23 mouse cellular contexts compared by ENCODE assay signal in the genomic region with DNA sequence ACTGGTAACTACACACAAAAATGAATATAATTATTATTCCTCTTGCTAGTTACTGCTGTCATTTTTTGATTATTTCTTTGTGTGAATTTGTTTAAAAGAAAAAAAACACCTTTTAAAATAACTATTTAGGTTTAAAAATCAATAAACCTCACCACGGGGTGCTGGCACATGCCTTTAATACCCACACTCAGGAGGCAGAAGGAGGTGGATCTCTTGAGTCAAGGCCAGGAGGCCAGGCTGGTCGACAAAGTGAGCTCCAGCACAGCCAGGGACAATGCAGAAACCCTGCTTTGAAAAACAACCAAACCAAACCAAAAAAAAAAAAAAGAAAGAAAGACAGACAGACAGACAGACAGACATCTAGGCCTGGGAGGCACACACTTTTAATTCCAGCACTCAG. TPM values are rescaled to one million over a fixed set of nuclear protein-coding genes. Genes with fewer than 3 reads are reported as not detected.
A peak's percentile ranks its signal among the peaks of the same experiment; 100 is the strongest.
DNase-seq lines count a peak whose midpoint lies in the region; ATAC-seq and TF ChIP-seq lines count a peak whose summit lies in the region.
"Had no signal": no experiment of that assay in that cellular context is flagged by ENCODE, and none has a peak within 500 bp of the region (broad histone marks: within the 10 kb centered on the region; RNA-seq: fewer than 3 reads in every experiment).

No protein-coding gene starts in this region.

- peak; percentile 23 to 63 for DNase-seq in cerebellum, adult 2 months
- DNase-seq in cerebellum, adult 11 months = no peak
- peak; percentile 28 for DNase-seq in heart, adult 11 months
- DNase-seq in cerebellum, postnatal 25 days = peak; percentile 26 to 65
- DNase-seq in kidney, adult 11 months = no peak
- DNase-seq: adrenal gland, adult 2 months; adrenal gland, postnatal 14 days; forebrain, postnatal 0 days; gastrocnemius, adult 2 months; gastrocnemius, postnatal 14 days; heart, adult 18-20 months; heart, postnatal 14 days; heart, postnatal 4 days; kidney, adult 8-10 months had no signal

- H3K9me3 ChIP-seq in heart, embryonic 12.5 days (replicated peaks) = no peaks in the 10 kb centered on the region
- H3K9me3 ChIP-seq: forebrain, embryonic 10.5 days; forebrain, embryonic 13.5 days; heart, embryonic 13.5 days; hindbrain, embryonic 12.5 days; hindbrain, embryonic 15.5 days; kidney, embryonic 15.5 days had no signal

- H3K4me3 ChIP-seq in cerebellum, adult 2 months (replicated peaks; ENCODE audit: insufficient read depth, low read depth, low read length) = no peak overlapping the region
- no peak overlapping the region for H3K4me3 ChIP-seq in heart, embryonic 12.5 days
- H3K4me3 ChIP-seq: forebrain, embryonic 10.5 days; forebrain, embryonic 13.5 days; gastrocnemius, adult 2 months; heart, embryonic 13.5 days; hindbrain, embryonic 12.5 days; hindbrain, embryonic 15.5 days; kidney, embryonic 15.5 days had no signal

- no peak for TF ChIP-seq CTCF in cerebellum, adult 2 months (IDR thresholded peaks at IDR 0.05; ENCODE audit: borderline replicate concordance, insufficient read depth, low read depth, low read length)

- H3K4me1 ChIP-seq in cerebellum, adult 2 months (ENCODE audit: control insufficient read depth, insufficient read depth, low read length) = peaks cover 9% of the 10 kb centered on the region
- peaks cover 23% of the 10 kb centered on the region for H3K4me1 ChIP-seq in heart, embryonic 12.5 days (replicated peaks)
- H3K4me1 ChIP-seq: forebrain, embryonic 13.5 days; hindbrain, embryonic 12.5 days; hindbrain, embryonic 15.5 days had no signal

- no peaks in the 10 kb centered on the region for H3K27me3 ChIP-seq in cerebellum, adult 2 months (ENCODE audit: control insufficient read depth, insufficient read depth, low read length)
- H3K27me3 ChIP-seq in heart, embryonic 12.5 days (replicated peaks) = no peaks in the 10 kb centered on the region
- H3K27me3 ChIP-seq: forebrain, embryonic 13.5 days; heart, embryonic 13.5 days had no signal

- H3K36me3 ChIP-seq in heart, embryonic 12.5 days = peaks cover 33% of the 10 kb centered on the region
- H3K36me3 ChIP-seq: hindbrain, embryonic 12.5 days; hindbrain, embryonic 15.5 days had no signal

- no peak overlapping the region; the same call in 1 of the 2 replicates for H3K27ac ChIP-seq in cerebellum, adult 2 months (ENCODE audit: insufficient read depth, low read length)
- no peak overlapping the region for H3K27ac ChIP-seq in heart, embryonic 12.5 days (ENCODE audit: poor library complexity, severe bottlenecking)
- H3K27ac ChIP-seq: forebrain, embryonic 10.5 days; forebrain, embryonic 13.5 days; gastrocnemius, adult 2 months; heart, embryonic 13.5 days; hindbrain, embryonic 12.5 days; hindbrain, embryonic 15.5 days; kidney, embryonic 15.5 days had no signal

- 8% methylated on average over 2 of the region's 2 CpGs for WGBS in cerebellum, adult 2 months
- 58% methylated on average over 2 of the region's 2 CpGs for WGBS in heart, embryonic 12.5 days

- no peak for TF ChIP-seq POLR2A in cerebellum, adult 2 months (IDR thresholded peaks at IDR 0.05; ENCODE audit: borderline replicate concordance, insufficient read depth, low read length)

- no peak for ATAC-seq in heart, embryonic 12.5 days (ENCODE audit: insufficient number of reproducible peaks, low FRiP score)
- ATAC-seq: CD4-positive, CD25-positive, alpha-beta regulatory T cell, adult 4 months; forebrain, embryonic 13.5 days; forebrain, postnatal 0 days; intestine, postnatal 0 days had no signal

- H3K4me2 ChIP-seq in heart, embryonic 12.5 days = no peak overlapping the region
- H3K4me2 ChIP-seq: forebrain, embryonic 13.5 days; heart, embryonic 13.5 days; hindbrain, embryonic 12.5 days; hindbrain, embryonic 15.5 days; kidney, embryonic 15.5 days had no signal

- H3K9ac ChIP-seq in heart, embryonic 12.5 days = no peak overlapping the region
- H3K9ac ChIP-seq: forebrain, embryonic 13.5 days; forebrain, postnatal 0 days; heart, embryonic 13.5 days; hindbrain, embryonic 12.5 days; hindbrain, embryonic 15.5 days; kidney, embryonic 15.5 days had no signal

RNA-seq across cellular contexts. Expression of gene Tmem164, which starts 12.1 kb away (rescaled TPM):
- polyA plus RNA-seq in cerebellum, adult 2 months (2012; rRNA removed) = 17.8 and 18.1 TPM in 2 replicates
- 73.7 and 75.2 TPM in 2 replicates for polyA plus RNA-seq in heart, embryonic 12.5 days (2016; fragmentation: Nextera tagmentation; extraction: Ambion mirVana)

Comparison
In these comparisons a context has a peak if more than half of its experiments do, and no peak if none do; other contexts are left out.
1. DNase-seq: peak in cerebellum, adult 2 months (2 of 2), heart, adult 11 months (single experiment) and cerebellum, postnatal 25 days (2 of 2); none in cerebellum, adult 11 months (single experiment) and kidney, adult 11 months (single experiment).